Mouse (Mus musculus) heart, embryonic 13.5 days (tissue): Measurements from ENCODE around the gene Krtap16-1. TPM values are rescaled to one million over a fixed set of nuclear protein-coding genes. Genes with fewer than 3 reads are reported as not detected.

Experiments used
- ATAC-seq: fragments of 200-750 bp; cut with Nextera tagmentation; 2 replicates; pipeline ENCODE4 v1.8.0; 2017; ENCODE audit warnings: moderate TSS enrichment; ENCODE audit not compliant: insufficient number of reproducible peaks, low FRiP score, low TSS enrichment; ENCODE audit errors: extremely low read depth
- H3K27ac ChIP-seq: fragments of 300-500 bp; sonication (generic); replicated peaks from 2 replicates; pipeline ENCODE4 v1.5.1; 2015; ENCODE audit warnings: moderate library complexity, mild to moderate bottlenecking, inconsistent platforms
- H3K27me3 ChIP-seq: fragments of 300-500 bp; sonication (generic); replicated peaks from 2 replicates; pipeline ENCODE4 v1.6.1; 2015; ENCODE audit warnings: mild to moderate bottlenecking, inconsistent platforms
- H3K36me3 ChIP-seq: fragments of 300-500 bp; sonication (generic); 2 replicates; pipeline ENCODE4 v1.6.1; 2015; ENCODE audit warnings: mild to moderate bottlenecking, inconsistent platforms
- H3K4me1 ChIP-seq: fragments of 300-500 bp; sonication (generic); 2 replicates; pipeline ENCODE4 v1.6.1; 2015; ENCODE audit warnings: inconsistent platforms
- H3K4me2 ChIP-seq: fragments of 300-500 bp; sonication (generic); 2 replicates; pipeline ENCODE4 v1.6.1; 2015; ENCODE audit warnings: inconsistent platforms, mild to moderate bottlenecking, moderate library complexity
- H3K4me3 ChIP-seq: fragments of 300-500 bp; sonication (generic); 2 replicates; pipeline ENCODE4 v1.5.1; 2015; ENCODE audit warnings: moderate library complexity, mild to moderate bottlenecking, inconsistent platforms
- H3K9ac ChIP-seq: fragments of 300-500 bp; sonication (generic); 2 replicates; pipeline ENCODE4 v1.6.1; 2015; ENCODE audit warnings: inconsistent platforms, mild to moderate bottlenecking, moderate library complexity
- H3K9me3 ChIP-seq: fragments of 300-500 bp; sonication (generic); 2 replicates; pipeline ENCODE4 v1.6.1; 2016; ENCODE audit warnings: inconsistent platforms
- WGBS: fragments of 180-500 bp; shearing (Covaris S2); methylation state at CpG from one replicate; pipeline ENCODE4 v1.1.7; 2015; ENCODE audit warnings: mixed read lengths; 5-methylcytosine and 5-hydroxymethylcytosine counted together
- polyA plus RNA-seq: library from polyadenylated mRNA; unstranded; fragments of >200 nt; fragmentation: Nextera tagmentation; extraction: Ambion mirVana; gene quantifications from 2 replicates; pipeline ENCODE4 v1.2.1, GENCODE M21; 2015

Krtap16-1 gene
- polyA plus RNA-seq, 1 experiment from 2014 or later: not detected

GRCm38 (mm10) chr11:99994384-99994661, 7.9 kb upstream of the Krtap16-1 start:
- H3K4me1 ChIP-seq: no peaks in the 10 kb centered on the region
- H3K4me2 ChIP-seq: no peak overlapping the region
- ATAC-seq: no peak
- no peak overlapping the region for H3K4me3 ChIP-seq
- H3K27me3 ChIP-seq: peaks cover 38% of the 10 kb centered on the region
- H3K9me3 ChIP-seq: no peaks in the 10 kb centered on the region
- no peak overlapping the region for H3K27ac ChIP-seq
- no peaks in the 10 kb centered on the region for H3K36me3 ChIP-seq
- no peak overlapping the region for H3K9ac ChIP-seq
- WGBS: 54% methylated on average over 4 of the region's 4 CpGs

- no peaks in the 10 kb centered on the region for H3K9me3 ChIP-seq
- H3K27ac ChIP-seq: no peak within 1 kb of the TSS
- no peak within 1 kb of the TSS for H3K4me2 ChIP-seq
- H3K9ac ChIP-seq: no peak within 1 kb of the TSS
- no peaks in the 10 kb centered on the region for H3K36me3 ChIP-seq
- WGBS: 24% methylated on average over 26 of the region's 26 CpGs
- peaks cover 38% of the 10 kb centered on the region for H3K27me3 ChIP-seq
- H3K4me3 ChIP-seq: no peak within 1 kb of the TSS
- no peak for ATAC-seq
- H3K4me1 ChIP-seq: no peaks in the 10 kb centered on the region
Measured at GRCm38 (mm10) chr11:99993620-99994383, 7.4 kb upstream of the Krtap16-1 start, which contains the start of gene Krtap17-1. TSS of gene Krtap17-1 (minus strand) at chr11:99993994.

- Histone ChIP-seq H3K4me3 (no peak overlapping the region), H3K4me1 (no peaks in the 10 kb centered on the region), H3K27me3 (peaks cover 43% of the 10 kb centered on the region), H3K36me3 (no peaks in the 10 kb centered on the region), H3K9me3 (no peaks in the 10 kb centered on the region), H3K9ac (no peak overlapping the region), H3K4me2 (no peak overlapping the region), H3K27ac (no peak overlapping the region)
- WGBS: 72% methylated on average over 3 of the region's 3 CpGs
- no peak for ATAC-seq
Measured at GRCm38 (mm10) chr11:99990571-99990970, 4.2 kb upstream of the Krtap16-1 start.

GRCm38 (mm10) chr11:99989881-99990405, 3.5 kb upstream of the Krtap16-1 start:
- no peak for ATAC-seq
- Histone ChIP-seq H3K36me3 (no peaks in the 10 kb centered on the region), H3K9me3 (no peaks in the 10 kb centered on the region), H3K4me2 (no peak overlapping the region), H3K4me3 (no peak overlapping the region), H3K27ac (no peak overlapping the region), H3K27me3 (peaks cover 43% of the 10 kb centered on the region), H3K9ac (no peak overlapping the region), H3K4me1 (no peaks in the 10 kb centered on the region)
- WGBS: 66% methylated on average over 6 of the region's 6 CpGs

GRCm38 (mm10) chr11:99988530-99988929, 2.1 kb upstream of the Krtap16-1 start:
- ATAC-seq: no peak
- Histone ChIP-seq H3K27me3 (peaks cover 40% of the 10 kb centered on the region), H3K4me2 (no peak overlapping the region), H3K9ac (no peak overlapping the region), H3K9me3 (no peaks in the 10 kb centered on the region), H3K4me1 (no peaks in the 10 kb centered on the region), H3K27ac (no peak overlapping the region), H3K4me3 (no peak overlapping the region), H3K36me3 (no peaks in the 10 kb centered on the region)
- WGBS: 78% methylated on average over 3 of the region's 3 CpGs

GRCm38 (mm10) chr11:99985291-99986092, 905 bp downstream of the Krtap16-1 start:
- no peaks in the 10 kb centered on the region for H3K36me3 ChIP-seq
- 69% methylated on average over 20 of the region's 20 CpGs for WGBS
- no peak overlapping the region for H3K27ac ChIP-seq
- H3K27me3 ChIP-seq: peaks cover 35% of the 10 kb centered on the region
- no peaks in the 10 kb centered on the region for H3K9me3 ChIP-seq
- no peaks in the 10 kb centered on the region for H3K4me1 ChIP-seq
- no peak for ATAC-seq
- H3K9ac ChIP-seq: no peak overlapping the region
- H3K4me3 ChIP-seq: no peak overlapping the region
- no peak overlapping the region for H3K4me2 ChIP-seq

- no peaks in the 10 kb centered on the region for H3K9me3 ChIP-seq
- WGBS: 84% methylated on average over 1 of the region's 1 CpGs
- H3K36me3 ChIP-seq: no peaks in the 10 kb centered on the region
- H3K4me2 ChIP-seq: no peak overlapping the region
- ATAC-seq: no peak
- no peaks in the 10 kb centered on the region for H3K4me1 ChIP-seq
- no peak overlapping the region for H3K27ac ChIP-seq
- no peak overlapping the region for H3K9ac ChIP-seq
- H3K27me3 ChIP-seq: peaks cover 35% of the 10 kb centered on the region
- no peak overlapping the region for H3K4me3 ChIP-seq
Measured at GRCm38 (mm10) chr11:99983442-99983841, 3.0 kb downstream of the Krtap16-1 start.

GRCm38 (mm10) chr11:99982731-99983130, 3.7 kb downstream of the Krtap16-1 start:
- WGBS: 71% methylated on average over 9 of the region's 9 CpGs
- Histone ChIP-seq H3K9ac (no peak overlapping the region), H3K4me1 (no peaks in the 10 kb centered on the region), H3K27me3 (peaks cover 35% of the 10 kb centered on the region), H3K4me3 (no peak overlapping the region), H3K9me3 (no peaks in the 10 kb centered on the region), H3K4me2 (no peak overlapping the region), H3K36me3 (no peaks in the 10 kb centered on the region), H3K27ac (no peak overlapping the region)
- no peak for ATAC-seq

- H3K4me3 ChIP-seq: no peak within 1 kb of the TSS
- no peak within 1 kb of the TSS for H3K9ac ChIP-seq
- H3K4me1 ChIP-seq: no peaks in the 10 kb centered on the region
- no peak within 1 kb of the TSS for H3K27ac ChIP-seq
- H3K9me3 ChIP-seq: no peaks in the 10 kb centered on the region
- WGBS: 64% methylated on average over 5 of the region's 5 CpGs
- ATAC-seq: no peak
- H3K36me3 ChIP-seq: no peaks in the 10 kb centered on the region
- H3K4me2 ChIP-seq: no peak within 1 kb of the TSS
- H3K27me3 ChIP-seq: peaks cover 10% of the 10 kb centered on the region; the same call in 1 of the 2 replicates
Measured at GRCm38 (mm10) chr11:99978953-99979352, 7.4 kb downstream of the Krtap16-1 start, which contains the start of gene Krtap29-1. TSS of gene Krtap29-1 (minus strand) at chr11:99979053.

- Histone ChIP-seq H3K4me1 (no peaks in the 10 kb centered on the region), H3K4me2 (no peak overlapping the region), H3K36me3 (no peaks in the 10 kb centered on the region), H3K4me3 (no peak overlapping the region), H3K9ac (no peak overlapping the region), H3K27me3 (no peaks in the 10 kb centered on the region), H3K9me3 (no peaks in the 10 kb centered on the region), H3K27ac (no peak overlapping the region)
- 42% methylated on average over 2 of the region's 2 CpGs for WGBS
- ATAC-seq: no peak
Measured at GRCm38 (mm10) chr11:99965961-99966360, 20.4 kb downstream of the Krtap16-1 start.

GRCm38 (mm10) chr11:99964213-99964612, 22.2 kb downstream of the Krtap16-1 start:
- Histone ChIP-seq H3K27ac (no peak overlapping the region), H3K4me1 (no peaks in the 10 kb centered on the region), H3K27me3 (no peaks in the 10 kb centered on the region), H3K4me3 (no peak overlapping the region), H3K36me3 (no peaks in the 10 kb centered on the region), H3K4me2 (no peak overlapping the region), H3K9me3 (no peaks in the 10 kb centered on the region), H3K9ac (no peak overlapping the region)
- WGBS: 51% methylated on average over 6 of the region's 6 CpGs
- ATAC-seq: no peak
